Mouse (Mus musculus): Measurements from ENCODE around the gene Mocs1.
A peak's percentile ranks its signal among the peaks of the same experiment; 100 is the strongest.

The Mocs1 gene

DNA sequence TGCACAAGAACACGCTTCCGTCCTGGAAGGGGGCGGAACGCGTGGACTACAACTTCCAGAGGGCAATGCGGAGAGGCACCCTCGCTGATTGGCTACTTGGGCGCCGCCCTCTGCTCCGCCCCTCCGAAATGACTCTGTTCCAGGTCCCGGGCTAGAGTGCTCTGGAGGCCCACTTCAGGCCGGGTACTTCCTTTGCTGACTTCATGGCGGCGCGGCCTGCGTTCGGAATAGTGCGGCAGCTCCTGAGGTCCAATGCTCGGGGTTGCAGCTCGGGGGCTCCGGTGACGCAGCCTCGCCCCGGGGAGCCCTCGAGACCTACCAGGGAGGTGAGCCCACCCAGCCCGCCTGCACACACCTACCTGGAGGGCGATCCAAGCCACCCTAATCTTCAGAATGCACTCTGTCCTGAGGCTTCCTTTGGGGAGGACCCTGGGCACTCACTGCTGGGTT lies at the start of gene Mocs1:
Mocs1 (plus strand) TSS at position 124 of the 450 bp plus-strand sequence.
- peak; percentile 84 for DNase-seq (ENCODE audit: low spot score)

DNA sequence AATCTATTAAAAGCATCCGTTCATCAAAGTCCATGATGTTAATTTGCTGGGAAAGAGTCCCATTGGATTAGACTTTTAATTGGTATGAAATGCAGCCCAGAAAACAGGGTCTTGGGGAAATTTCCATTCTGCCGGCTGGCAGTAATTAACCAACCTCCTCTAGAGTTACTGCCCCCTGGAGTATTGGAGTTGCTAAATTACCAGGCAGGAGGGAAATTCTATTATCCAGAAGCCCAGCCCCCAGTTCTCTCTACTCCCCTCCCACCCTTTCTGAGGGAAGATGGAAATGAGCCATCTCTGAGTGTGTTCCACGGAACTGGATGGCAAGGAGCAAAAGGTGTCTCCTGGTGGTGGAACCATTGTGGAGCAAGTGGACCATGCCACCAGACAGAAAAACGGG lies 48.5 kb upstream of the Mocs1 start:
- no peak for DNase-seq (ENCODE audit: low spot score)

DNA sequence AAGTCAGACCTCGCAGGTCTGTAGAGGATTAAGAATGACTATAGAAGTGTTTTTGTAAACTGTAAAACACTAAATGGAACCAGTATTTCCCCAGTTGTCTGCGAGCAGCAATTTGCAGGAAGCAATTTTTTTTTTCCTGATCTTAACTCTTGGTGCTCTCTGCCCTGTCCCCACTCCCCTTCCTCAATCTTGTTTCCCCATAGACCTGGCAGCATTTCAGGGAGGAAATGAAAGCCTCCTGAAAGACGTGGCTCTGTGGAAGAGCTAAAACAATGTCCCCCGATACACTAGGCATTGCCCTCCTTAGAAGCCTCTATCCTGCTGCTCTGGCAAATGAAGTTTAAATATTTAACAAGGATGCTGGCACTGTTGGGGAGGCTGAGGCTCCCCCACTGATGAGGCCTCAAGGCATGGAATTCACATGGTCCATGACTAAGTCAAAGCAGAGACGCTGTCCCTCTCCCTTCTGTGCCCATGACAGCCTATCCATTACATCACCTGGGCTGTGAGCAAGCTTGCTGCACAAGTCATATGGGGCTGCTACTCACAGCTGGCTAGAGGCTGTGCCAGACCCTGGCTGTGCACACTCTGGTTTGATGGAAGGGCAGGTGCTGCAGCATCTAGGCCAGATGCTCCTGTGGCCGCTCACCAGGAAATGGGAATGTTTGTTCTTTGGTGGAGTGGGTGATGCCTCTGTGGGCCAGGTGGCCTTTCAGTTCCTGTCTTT lies 43.8 kb upstream of the Mocs1 start:
- DNase-seq (ENCODE audit: low spot score) = no peak

DNA sequence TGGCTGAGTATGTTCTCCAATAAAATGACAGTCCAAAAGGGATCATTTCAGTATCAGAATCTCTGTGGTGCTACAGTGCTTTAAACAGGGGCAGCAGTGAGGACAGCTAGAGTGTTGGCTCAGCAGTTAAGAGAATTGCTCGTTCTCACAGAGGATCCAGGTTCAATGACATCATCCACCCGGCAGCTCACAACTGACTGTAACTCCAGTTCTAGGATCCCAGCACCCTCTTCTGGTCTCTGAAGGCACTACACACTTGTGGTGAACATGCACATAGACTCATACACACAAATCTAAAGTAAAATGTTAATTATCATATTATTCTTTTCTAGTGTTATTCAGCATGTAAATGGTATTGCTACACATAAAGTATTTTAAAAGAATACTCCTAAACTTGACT lies 40.4 kb upstream of the Mocs1 start:
- no peak for DNase-seq (ENCODE audit: low spot score)

DNA sequence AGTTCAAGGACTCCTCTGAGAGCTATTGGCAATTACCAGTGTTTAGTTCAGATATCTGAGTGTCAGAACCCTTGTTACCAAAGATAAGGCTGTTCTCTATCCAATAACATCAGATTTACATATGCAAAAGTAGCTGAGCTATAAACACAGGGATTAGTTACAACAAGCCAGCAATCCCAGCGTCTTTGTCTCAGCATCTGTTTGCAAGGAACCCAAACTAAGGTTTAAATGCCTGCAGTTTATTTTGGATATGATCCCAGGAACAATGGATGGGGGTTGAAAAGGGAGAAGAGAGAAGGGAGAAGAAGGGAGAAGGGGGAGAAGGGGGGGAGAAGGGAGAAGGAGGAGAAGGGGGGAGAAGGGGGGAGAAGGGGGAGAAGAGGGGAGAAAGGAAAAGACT lies 35.4 kb upstream of the Mocs1 start:
- DNase-seq (ENCODE audit: low spot score) = no peak

DNA sequence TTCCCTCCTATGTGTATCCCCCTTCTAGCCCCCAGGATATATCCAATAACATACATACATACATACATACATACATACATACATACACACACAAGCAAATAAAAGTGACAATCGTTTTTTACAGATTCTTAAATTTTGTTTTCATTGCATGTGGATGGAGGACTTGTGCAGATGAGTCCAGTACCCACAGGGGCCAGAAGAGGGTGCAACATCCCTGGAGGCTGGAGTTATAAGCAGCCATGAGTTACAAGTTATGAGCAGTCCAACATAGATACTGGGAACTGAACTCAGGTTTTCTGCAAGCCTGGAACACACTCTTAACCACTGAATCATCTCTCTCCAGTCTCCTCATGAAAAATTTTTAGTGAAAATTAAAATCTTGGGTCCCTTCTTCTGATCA lies 33.3 kb upstream of the Mocs1 start:
- DNase-seq (ENCODE audit: low spot score) = no peak

DNA sequence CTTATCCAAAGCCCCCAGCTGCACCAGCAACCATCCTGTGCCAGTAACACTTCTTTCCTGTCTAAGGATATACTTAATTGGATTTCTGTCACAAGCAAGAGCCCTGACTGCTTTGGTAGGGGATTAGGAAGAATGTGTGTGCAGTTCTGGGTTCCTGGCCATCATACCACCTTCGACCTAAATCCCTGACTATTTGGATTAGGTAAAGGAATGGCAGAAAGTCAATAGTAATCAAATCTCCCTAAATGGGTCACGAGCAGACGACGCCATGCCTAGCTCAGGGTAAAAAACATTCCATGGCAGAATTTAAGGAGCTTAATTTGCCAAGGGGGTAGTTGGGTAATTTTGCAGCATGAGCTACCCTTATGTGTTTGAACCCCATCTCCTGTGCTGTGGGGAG lies 28.6 kb upstream of the Mocs1 start:
- no peak for DNase-seq (ENCODE audit: low spot score)

DNA sequence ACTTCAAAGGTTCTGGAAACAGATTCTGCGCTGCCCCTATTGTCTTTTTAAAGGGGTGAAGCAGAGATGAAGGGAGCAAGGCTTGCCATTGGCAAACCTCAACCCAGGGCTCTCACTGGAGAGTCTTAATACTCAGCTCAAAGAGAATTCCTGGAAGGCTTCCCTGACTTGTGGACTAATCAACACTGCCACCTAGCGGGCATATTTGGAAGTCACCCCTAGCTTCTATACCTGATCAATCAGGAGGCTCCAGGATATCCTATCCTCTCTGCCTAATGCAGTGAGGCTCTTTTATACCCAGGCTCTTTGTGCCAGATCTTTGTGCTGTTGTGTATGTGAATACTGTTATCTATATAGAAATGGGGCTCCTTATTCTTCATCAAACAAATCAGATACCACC lies 28.0 kb upstream of the Mocs1 start:
- DNase-seq (ENCODE audit: low spot score) = peak; percentile 92

DNA sequence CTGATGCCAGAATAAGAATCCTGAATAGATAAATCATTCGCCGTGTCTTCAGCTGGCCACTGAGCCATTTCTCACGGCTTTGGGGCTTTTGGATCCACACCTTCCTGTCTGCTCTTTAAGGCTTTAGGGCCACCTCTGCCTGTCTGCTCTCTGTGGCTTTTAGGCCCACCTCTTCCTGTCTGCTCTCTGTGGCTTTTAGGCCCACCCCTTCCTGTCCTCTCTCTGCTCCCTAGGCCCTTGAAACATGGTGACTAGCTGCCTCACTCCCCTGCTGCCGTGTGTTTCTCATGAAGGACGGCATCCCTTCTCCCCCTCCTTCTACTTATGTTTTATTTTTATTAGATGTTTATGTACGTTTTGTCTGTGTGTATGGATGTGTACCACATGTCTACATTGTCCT lies 25.0 kb upstream of the Mocs1 start:
- no peak for DNase-seq (ENCODE audit: low spot score)

DNA sequence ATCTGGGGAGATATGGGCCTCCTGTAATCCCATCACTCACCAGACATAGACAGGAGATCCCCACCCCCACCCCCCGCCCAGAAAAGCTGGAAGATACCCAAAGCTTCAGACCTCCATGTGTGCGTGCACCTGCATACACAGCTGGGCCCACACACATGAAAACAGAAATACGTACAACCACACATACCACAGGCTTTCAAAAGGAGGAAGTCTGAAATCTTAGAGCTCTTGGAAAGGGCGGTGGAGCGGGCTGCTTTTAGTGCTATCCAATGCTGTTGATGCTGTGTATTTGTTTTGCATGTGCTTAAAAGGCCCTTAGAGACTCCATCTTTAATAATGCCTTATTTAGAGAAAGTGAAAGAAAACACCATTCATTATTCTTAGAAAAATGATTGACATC lies 22.2 kb upstream of the Mocs1 start:
- no peak for DNase-seq (ENCODE audit: low spot score)

DNA sequence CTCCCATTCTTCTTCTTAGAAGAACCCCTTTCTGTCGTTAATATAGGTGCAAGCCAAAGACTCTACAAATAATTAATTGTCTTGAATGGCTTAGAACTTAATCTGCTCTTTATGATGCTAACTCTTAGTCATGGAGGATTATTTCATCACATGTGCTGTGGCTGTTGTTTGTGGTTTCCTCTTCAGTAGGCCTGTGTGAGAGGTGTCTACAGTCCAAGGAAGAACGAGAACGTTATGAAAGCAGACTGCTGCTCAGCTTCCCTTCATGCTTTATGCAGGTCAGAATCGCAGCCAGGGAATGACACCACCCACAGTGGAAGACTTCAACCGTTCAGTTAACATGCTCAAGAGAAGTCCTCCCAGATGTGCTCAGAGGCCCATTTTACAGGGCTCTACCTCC lies 15.2 kb upstream of the Mocs1 start:
- no peak for DNase-seq (ENCODE audit: low spot score)

DNA sequence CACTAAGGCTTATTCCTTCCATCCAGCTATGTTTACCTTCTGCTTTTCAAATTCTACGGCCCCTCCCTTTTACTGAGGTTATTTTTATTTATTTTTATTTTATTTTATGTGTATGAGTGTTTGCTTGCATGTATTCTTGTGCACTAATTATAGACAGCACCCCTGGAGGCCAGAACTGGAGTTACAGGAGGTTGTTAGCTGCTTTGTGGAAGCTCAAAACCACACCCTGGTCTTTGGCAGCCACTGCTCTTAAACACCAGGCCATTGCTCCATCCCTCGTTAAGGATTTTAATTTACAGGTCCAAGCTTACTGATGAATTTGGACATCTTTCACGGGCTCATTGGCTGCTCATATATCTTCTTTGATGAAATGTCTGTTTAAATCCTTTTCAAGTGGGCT lies 14.6 kb upstream of the Mocs1 start:
- no peak for DNase-seq (ENCODE audit: low spot score)

DNA sequence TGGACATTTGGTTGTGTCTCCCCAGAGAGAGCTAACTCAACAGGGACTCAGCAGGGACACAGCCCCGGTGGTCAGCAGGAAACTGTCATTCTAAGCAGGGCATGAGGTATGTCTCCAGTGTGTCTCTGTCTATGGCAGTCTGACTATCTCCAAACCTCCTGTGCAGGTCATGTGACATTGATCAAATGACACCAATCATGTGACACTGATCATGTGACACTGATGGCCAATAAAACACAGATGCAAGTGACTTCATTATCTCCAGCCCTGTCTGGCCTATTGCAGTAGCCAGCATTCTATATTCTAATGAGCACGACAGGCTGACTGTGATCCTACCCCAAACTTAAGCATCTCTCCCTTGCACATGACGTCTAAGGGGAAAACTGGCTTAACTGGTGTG lies 11.9 kb upstream of the Mocs1 start:
- DNase-seq (ENCODE audit: low spot score) = no peak

DNA sequence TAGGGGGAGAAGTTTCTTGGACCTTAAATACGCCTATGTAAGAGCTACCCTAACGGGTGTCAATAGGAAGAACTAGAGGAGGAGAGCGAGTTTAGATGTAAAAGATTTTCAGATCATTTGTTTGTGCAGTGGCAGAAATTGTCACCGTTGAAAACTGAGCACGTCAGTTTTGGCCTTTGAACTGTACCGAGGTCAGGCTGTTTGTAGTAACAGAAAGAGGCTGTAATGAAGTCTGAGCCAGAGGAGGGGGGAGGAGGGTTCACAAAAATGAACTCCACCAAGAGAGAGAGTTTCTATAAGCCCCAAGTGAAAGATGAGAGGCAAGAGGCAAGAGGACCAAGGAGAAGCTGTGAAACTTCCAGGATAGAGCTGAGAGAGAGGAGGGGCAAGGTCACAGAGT lies 8.3 kb upstream of the Mocs1 start:
- DNase-seq (ENCODE audit: low spot score) = no peak

DNA sequence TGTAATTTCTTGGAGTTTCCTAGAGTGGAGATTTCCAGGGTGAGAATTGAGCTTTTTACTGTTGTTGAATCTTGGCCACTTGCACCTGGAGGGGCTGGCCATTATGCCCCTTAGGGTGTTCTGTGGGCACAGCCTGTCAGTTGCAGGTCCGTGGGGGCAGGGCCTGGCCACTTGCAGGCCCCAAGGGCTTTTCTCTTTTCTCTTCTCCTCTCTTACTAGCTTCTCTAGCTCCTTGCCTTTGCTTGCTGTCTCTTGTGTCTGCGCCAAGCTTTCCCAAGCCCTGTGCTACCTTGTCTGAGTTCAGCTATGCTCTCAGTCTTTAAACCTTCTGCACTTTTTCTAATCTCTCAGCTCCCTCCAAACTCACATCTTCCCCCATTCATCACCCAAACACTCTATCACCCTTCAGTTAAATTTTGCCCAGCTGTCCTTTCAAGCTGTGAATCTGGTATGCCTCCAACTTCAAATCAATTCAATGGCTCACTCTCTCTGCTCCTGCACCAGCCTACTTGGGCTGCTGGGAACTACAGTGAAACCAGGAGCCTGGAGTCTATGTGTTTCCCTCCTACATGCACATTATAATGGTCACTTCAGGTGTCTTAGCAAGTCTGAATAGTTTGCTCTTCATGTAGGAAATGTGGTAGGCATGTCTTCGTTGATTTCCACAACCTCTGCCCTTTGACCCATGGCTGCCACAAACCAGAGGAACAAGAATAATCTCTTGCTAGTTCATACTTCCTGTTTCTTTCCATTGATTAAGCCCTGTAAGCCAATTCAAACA lies 5.7 kb upstream of the Mocs1 start:
- DNase-seq (ENCODE audit: low spot score) = no peak

DNA sequence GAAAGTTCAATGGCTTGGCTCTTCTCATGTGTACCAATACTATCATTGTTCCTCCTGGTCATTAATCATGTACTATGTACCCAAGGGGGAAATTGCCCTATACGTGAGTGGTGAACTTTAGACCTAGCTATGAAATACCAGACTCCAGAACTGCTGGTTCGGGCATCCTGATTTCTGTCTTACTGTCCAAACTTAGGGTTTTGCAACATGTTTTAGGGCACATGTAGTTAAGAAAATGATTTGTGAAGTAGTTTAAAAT lies 5.2 kb upstream of the Mocs1 start:
- DNase-seq (ENCODE audit: low spot score) = no peak

DNA sequence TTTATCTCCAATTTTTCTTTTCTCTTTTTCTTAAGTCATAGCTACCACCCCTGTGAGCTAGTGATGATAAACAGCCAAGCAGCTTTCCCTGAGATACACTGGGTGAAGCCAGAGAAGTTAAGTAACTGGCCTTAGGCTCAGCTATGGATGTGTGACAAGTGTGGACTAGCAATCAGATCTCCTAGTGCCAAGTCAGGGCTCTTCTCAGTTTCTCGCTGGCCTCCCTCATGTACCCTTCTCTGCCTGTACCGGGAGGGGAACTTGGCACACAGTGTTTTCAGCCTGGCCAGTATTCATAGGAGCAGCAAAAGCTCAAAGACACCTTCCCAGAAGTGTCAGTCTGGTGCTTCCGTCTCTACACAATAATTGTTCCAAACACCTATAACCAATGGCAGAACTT lies 4.3 kb upstream of the Mocs1 start:
- DNase-seq (ENCODE audit: low spot score) = no peak

DNA sequence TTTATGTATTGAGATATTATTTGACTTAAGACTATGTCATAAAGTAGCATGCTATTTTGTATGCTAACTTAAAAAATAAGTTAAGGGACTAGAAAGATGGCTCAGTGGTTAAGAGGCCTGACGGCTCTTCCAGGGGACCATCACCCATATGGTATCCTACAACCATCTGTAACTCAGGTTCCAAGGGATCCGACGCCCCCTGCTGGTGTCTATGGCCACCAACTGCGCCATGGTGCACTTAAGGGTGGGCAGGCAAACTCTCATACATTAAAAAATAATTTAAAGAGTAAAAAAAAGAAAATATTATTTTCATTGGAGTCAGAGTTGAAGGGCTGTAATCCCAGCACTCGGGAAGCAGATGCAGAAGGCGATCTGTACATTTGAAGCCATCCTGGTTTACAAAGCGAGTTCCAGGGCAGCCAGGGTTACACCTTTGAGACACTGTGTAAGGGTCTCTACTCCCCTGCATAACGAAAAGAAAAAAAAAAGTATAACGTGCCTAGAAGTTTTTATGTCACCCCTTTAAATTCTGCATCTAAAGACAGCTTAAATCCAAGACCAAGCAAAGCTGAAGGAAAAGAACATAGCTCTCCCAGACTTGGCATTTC lies 427 bp upstream of the Mocs1 start:
- no peak for DNase-seq (ENCODE audit: low spot score)

DNA sequence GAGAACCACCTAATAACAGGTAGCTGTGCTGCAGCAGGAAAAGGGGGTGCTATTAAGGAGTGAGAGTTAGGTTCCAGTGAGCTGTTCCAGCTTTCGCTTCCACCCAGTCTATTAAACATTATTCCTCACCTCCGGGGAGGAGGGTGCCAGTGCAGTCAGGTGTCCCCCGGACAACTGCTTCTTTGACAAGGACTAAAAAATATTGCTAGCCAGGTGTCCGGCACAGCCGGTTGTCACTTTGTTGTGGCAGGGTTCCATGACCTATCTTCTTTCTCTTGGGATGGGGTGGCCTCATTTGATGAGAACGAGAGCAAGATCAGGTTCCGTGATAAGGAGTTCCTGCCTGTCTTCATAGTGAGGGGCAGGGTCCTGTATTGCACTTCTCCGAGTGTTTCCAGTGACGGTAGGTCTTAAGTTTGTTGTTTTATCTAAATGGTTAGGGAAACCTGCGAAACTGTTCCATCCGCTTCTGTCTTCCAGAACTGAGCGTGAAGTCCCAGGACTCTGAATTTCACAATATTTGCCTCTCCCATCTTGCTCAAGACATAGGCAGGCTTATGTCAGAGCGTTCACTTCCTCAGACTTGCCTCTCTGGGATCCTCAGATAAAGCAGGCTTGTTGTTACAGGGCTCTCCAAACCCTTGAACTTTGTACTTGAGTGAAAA lies 721 bp downstream of the Mocs1 start:
- DNase-seq (ENCODE audit: low spot score) = no peak

DNA sequence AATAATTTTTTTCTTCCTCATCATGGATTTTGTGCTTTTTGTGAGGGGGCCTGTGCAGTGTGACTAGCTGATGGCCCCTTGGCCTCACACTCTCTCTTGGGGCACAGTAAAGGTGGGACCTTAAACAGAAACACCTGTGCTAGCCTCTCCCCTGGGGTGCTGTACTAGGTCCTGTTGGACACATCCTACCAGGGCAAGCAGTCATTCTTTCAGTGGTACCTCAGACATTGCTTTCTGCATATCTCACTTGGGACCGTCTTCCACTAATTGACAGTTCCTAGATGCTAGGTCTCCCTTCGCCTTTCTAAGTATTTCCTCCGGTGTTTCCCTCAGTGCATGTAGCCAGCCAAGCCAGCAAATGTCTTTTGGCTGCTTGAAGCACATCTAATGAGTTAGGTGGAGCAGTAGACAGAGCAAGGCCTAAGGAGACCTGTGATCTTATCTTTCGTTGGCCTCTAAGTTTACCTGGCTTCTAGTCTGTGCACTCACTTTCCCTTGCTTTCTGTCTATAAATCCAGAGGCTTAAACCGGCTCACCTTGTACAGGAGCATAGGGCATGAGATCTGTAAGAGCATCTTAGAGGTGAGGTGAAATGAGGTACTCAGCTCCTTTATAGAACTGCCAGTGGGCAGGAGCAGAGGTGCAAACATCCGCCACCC lies 1.4 kb downstream of the Mocs1 start:
- DNase-seq (ENCODE audit: low spot score) = no peak

DNA sequence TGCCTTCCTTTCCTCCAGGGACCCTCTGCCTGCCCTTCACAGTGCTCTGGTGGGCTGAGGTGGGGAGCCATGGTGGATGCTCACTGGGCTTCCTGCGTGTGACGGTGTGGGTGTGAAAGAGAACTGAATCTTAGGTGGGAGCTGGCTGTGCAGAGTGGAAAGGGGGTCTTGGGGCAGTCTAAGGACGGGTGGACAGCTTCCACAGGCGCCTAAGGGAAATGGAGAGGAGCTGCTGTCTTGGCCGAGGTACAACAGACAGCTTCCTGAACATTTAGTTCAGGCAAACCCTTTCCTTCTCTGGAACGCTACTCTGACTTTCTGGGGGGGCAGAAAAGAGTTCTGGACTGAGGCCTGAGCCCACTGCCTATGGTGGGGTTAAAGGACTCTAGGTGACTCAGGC lies 2.0 kb downstream of the Mocs1 start:
- no peak for DNase-seq (ENCODE audit: low spot score)

DNA sequence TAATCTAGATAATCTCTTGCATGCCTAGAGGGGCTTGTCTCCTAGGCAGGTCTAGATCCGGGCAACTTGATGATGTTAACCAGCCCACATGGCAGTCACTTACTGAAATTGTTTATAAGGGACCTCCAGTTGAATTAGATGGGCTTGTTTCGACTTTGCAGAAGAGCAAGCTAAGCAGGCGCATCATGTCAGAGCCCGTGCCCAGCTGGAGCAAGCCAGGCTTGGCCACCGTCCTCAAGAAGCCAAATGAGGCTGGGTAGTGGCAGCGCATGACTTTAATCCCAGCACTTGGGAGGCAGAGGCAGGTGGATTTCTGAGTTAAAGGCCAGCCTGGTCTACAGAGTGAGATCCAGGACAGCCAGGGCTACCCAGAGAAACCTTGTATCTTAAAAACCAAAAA lies 3.0 kb downstream of the Mocs1 start:
- DNase-seq (ENCODE audit: low spot score) = no peak
